Mouse (Mus musculus): ENCODE measurements around the gene Slc24a1.

- TF ChIP-seq POLR2A (IDR thresholded peaks at IDR 0.05; ENCODE audit: low read depth, low read length) (no peak), CTCF (IDR thresholded peaks at IDR 0.05; ENCODE audit: borderline replicate concordance, insufficient read depth, low read length) (no peak)
Measured at GRCm38 (mm10) chr9:64940731-64941346, 10.6 kb downstream of the Slc24a1 start.

All from embryonic fibroblast, embryonic 13.5 days (primary cell).